Mouse (Mus musculus) gastrocnemius, adult 18-20 months (tissue): Measurements from ENCODE around the gene Sycp2l. TPM values are rescaled to one million over a fixed set of nuclear protein-coding genes. Genes with fewer than 3 reads are reported as not detected.

Source experiments
- total RNA-seq, 2 experiments: library from RNA; stranded (reverse); gene quantifications; 2 replicates each; pipeline ENCODE4 v1.2.3; 2021

The Sycp2l gene
- total RNA-seq, 2 experiments from 2014 or later, result not detected

Other genes with a start within 250 kb of the Sycp2l start
- gene Pak1ip1, start 113.3 kb upstream of the Sycp2l start, total RNA-seq, result 10 to 100 TPM; 23.8 to 26.7 TPM
- gene Tmem14c, start 98.0 kb upstream of the Sycp2l start, total RNA-seq, result 10 to 100 TPM; 65.8 to 67.0 TPM
- gene Mak, start 34.6 kb upstream of the Sycp2l start, total RNA-seq, result not detected
- not detected for gene Gcm2, start 3.3 kb upstream of the Sycp2l start, total RNA-seq
- gene Elovl2, start 106.1 kb downstream of the Sycp2l start, total RNA-seq, result under 1 TPM; 0.05 to 0.12 TPM
- 10 to 100 TPM; 37.3 to 37.5 TPM for gene Smim13, start 135.5 kb downstream of the Sycp2l start, total RNA-seq
- gene Gm17364, start 159.7 kb downstream of the Sycp2l start, total RNA-seq, result not detected